Mouse (Mus musculus) kidney, adult 2 months (tissue): ENCODE results near the gene B020031M17Rik.
"Not testable (repeated sequence)": the region's sequence is repeated elsewhere in the genome, so short reads cannot be mapped to it uniquely, and the experiment has no call there.

ENCODE experiments used
- CTCF ChIP-seq: fragments of 200-500 bp; conservative IDR thresholded peaks from 2 replicates; pipeline ENCODE4 v1.5.1; 2011; ENCODE audit warnings: low read depth, mild to moderate bottlenecking, control low read depth, low read length, moderate library complexity, mixed read lengths; ENCODE audit not compliant: insufficient read depth, insufficient read length
- POLR2A ChIP-seq: fragments of 200-500 bp; IDR thresholded peaks from one replicate; pipeline ENCODE4 v1.6.1; 2011; ENCODE audit warnings: low read depth, low read length, control low read depth

- TF ChIP-seq POLR2A, CTCF: not testable (repeated sequence)
Observed at GRCm38 (mm10) chr13:119916966-119917722, 33.5 kb downstream of the B020031M17Rik start.
